Mouse (Mus musculus): Measurements from ENCODE around the gene Itga9. TPM values are rescaled to one million over a fixed set of nuclear protein-coding genes. Genes with fewer than 3 reads are reported as not detected.

The Itga9 gene
- polyA plus RNA-seq, 1 experiment from 2014 or later: 4.8 TPM

DNA sequence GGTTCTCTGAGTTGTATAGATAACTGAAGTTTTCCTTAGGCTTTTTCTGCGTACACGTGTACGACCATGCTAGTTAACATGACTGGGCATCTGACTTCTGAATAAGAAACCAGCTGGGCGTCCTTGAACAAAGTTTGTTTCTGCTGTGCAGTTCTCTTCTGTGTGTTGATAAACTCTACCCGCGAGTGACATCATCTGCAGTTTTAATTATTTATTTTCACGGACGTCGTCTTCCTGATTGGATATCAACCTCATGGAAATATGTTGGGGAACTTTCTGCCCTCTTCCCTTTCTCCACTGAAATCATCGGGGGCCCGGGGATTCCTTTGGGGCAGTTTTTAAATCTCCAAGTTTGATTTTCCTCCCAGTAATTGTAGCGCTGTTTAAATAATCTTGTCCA lies 327.8 kb downstream of the Itga9 start:
- Histone ChIP-seq H3K4me2 (ENCODE audit: low read depth, low read length) (no peak overlapping the region), H3K9me3 (ENCODE audit: low read length) (no peaks in the 10 kb centered on the region), H3K4me1 (ENCODE audit: insufficient read depth) (no peaks in the 10 kb centered on the region; the same call in 1 of the 2 replicates), H3K27me3 (ENCODE audit: insufficient read depth, low read length) (no peaks in the 10 kb centered on the region), H3K36me3 (replicated peaks; ENCODE audit: insufficient read depth, low read length) (no peaks in the 10 kb centered on the region), H3K27ac (ENCODE audit: low read depth) (no peak overlapping the region), H3K9ac (replicated peaks) (no peak overlapping the region), H3K4me3 (ENCODE audit: low read depth, low read length) (no peak overlapping the region)
- ATAC-seq: no peak
- WGBS (ENCODE audit: insufficient replicate concordance): 74% methylated on average over 12 of the region's 12 CpGs
- no peak for DNase-seq
- TF ChIP-seq EP300 (IDR thresholded peaks at IDR 0.05; ENCODE audit: low read depth) (no peak), CTCF (IDR thresholded peaks at IDR 0.05; ENCODE audit: low read depth) (no peak)

DNA sequence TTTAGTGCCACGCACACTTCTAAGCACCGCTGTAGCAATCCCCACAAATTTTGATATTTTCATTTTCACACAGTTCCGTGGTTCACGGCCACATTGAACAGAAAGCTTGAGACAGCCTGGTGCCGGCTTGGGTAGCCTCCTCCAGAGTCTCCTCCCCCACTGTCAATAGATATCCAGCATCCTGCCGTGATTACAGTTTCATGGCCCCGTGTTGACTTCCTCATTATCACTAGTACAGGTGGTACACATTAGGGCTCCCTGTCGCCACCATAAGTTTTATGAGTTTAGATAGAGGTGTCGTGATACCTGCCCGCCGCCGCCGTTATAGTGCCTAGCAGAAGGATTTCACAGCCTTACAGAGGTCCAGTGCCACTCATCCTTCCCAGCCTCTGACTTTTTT lies 328.6 kb downstream of the Itga9 start:
- H3K27ac ChIP-seq (ENCODE audit: low read depth): no peak overlapping the region
- no peaks in the 10 kb centered on the region for H3K27me3 ChIP-seq (ENCODE audit: insufficient read depth, low read length)
- no peak for ATAC-seq
- no peak for TF ChIP-seq CTCF (IDR thresholded peaks at IDR 0.05; ENCODE audit: low read depth)
- TF ChIP-seq EP300 (IDR thresholded peaks at IDR 0.05; ENCODE audit: low read depth): no peak
- no peak overlapping the region for H3K4me3 ChIP-seq (ENCODE audit: low read depth, low read length)
- H3K9me3 ChIP-seq (ENCODE audit: low read length): no peaks in the 10 kb centered on the region
- H3K4me1 ChIP-seq (ENCODE audit: insufficient read depth): peaks cover 4% of the 10 kb centered on the region; the same call in 1 of the 2 replicates
- H3K9ac ChIP-seq (replicated peaks): no peak overlapping the region
- WGBS (ENCODE audit: insufficient replicate concordance): 67% methylated on average over 13 of the region's 13 CpGs
- no peaks in the 10 kb centered on the region for H3K36me3 ChIP-seq (replicated peaks; ENCODE audit: insufficient read depth, low read length)
- DNase-seq: no peak
- no peak overlapping the region for H3K4me2 ChIP-seq (ENCODE audit: low read depth, low read length)

DNA sequence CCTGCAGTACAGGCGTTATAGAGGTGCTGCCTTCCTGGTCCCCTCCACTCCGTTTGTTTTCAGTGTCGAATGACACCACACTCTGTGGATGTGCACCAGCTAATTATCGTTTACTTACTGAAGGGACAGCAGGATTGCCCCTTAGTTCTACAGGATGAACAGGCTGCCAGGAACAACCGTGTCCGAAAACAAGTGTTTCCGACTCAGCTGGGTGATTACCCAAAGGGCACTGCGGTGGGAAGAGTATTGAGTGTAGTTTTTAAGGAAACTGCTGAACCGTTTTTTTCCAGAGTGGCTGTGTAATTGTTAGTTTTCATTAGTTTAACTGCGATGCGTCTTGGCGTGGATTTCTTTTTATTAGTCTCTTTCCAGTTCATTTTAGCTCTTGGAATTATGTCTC lies 329.6 kb downstream of the Itga9 start:
- H3K4me2 ChIP-seq (ENCODE audit: low read depth, low read length): no peak overlapping the region
- no peak overlapping the region for H3K4me3 ChIP-seq (ENCODE audit: low read depth, low read length)
- H3K9ac ChIP-seq (replicated peaks): no peak overlapping the region
- H3K36me3 ChIP-seq (replicated peaks; ENCODE audit: insufficient read depth, low read length): no peaks in the 10 kb centered on the region
- DNase-seq: no peak
- WGBS (ENCODE audit: insufficient replicate concordance): 61% methylated on average over 12 of the region's 12 CpGs
- H3K9me3 ChIP-seq (ENCODE audit: low read length): no peaks in the 10 kb centered on the region
- 0 out of 2 replicates have a peak, but pooled peaks have one; percentile 8 for TF ChIP-seq EP300 (IDR thresholded peaks at IDR 0.05; ENCODE audit: low read depth)
- TF ChIP-seq CTCF (IDR thresholded peaks at IDR 0.05; ENCODE audit: low read depth): no peak
- no peaks in the 10 kb centered on the region for H3K27me3 ChIP-seq (ENCODE audit: insufficient read depth, low read length)
- H3K27ac ChIP-seq (ENCODE audit: low read depth): 0 out of 2 replicates have a peak overlapping the region, but pooled peaks have one; percentile 2
- peaks cover 10% of the 10 kb centered on the region for H3K4me1 ChIP-seq (ENCODE audit: insufficient read depth)
- no peak for ATAC-seq

DNA sequence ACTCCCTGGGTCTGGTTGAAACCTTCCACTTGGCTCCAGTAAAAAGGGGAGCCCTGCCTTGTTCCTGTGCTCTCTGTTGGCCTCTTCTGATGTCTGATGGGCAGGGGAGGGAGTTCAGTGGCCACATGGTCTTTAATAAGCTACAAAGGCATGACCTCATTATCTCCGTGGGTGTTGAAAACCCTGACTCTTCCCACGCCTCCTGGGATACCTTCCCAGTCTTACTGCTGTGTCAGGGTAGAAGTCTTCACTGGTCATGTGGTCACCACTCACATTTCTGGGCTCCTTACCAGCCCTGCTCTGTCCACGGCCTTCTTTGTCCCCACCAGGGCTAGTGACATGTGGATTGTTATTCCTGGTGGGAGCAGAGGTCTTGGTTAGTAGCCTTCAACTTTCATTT lies 331.0 kb downstream of the Itga9 start:
- TF ChIP-seq CTCF (IDR thresholded peaks at IDR 0.05; ENCODE audit: low read depth): no peak
- TF ChIP-seq EP300 (IDR thresholded peaks at IDR 0.05; ENCODE audit: low read depth): no peak
- WGBS (ENCODE audit: insufficient replicate concordance): 52% methylated on average over 3 of the region's 3 CpGs
- no peak for ATAC-seq
- DNase-seq: no peak
- Histone ChIP-seq H3K9me3 (ENCODE audit: low read length) (no peaks in the 10 kb centered on the region), H3K4me1 (ENCODE audit: insufficient read depth) (peaks cover 13% of the 10 kb centered on the region), H3K27ac (ENCODE audit: low read depth) (no peak overlapping the region; the same call in 1 of the 2 replicates), H3K27me3 (ENCODE audit: insufficient read depth, low read length) (no peaks in the 10 kb centered on the region), H3K4me2 (ENCODE audit: low read depth, low read length) (no peak overlapping the region), H3K4me3 (ENCODE audit: low read depth, low read length) (no peak overlapping the region), H3K9ac (replicated peaks) (no peak overlapping the region), H3K36me3 (replicated peaks; ENCODE audit: insufficient read depth, low read length) (no peaks in the 10 kb centered on the region)

DNA sequence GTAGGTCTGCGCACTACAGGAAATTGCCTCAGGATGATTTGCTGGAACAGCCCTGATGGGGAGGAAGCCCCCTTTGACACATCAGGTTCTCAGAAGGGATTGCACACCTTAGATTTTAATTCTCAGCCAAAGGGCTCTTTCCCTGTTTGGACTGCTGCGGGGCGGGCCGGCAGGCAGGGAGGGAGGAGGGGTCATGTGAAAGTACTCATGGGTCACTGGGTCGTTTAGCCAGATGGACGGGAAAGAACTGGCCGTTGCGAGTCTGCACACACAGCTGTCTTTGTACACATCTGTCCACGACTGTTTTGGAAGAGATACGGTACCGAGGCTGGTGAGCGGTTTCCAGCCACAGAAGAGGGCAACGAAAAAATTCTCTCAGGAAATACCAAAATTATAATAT lies 332.9 kb downstream of the Itga9 start:
- DNase-seq (peak; percentile 41), ATAC-seq (peak; percentile 68; the same call in 1 of the 2 replicates)
- H3K9ac ChIP-seq (replicated peaks): 0 out of 2 replicates have a peak overlapping the region, but pooled peaks have one; percentile 21
- peak overlapping the region; percentile 68 for H3K27ac ChIP-seq (ENCODE audit: low read depth)
- no peak overlapping the region for H3K4me3 ChIP-seq (ENCODE audit: low read depth, low read length)
- H3K27me3 ChIP-seq (ENCODE audit: insufficient read depth, low read length): no peaks in the 10 kb centered on the region
- peak overlapping the region; percentile 52 for H3K4me2 ChIP-seq (ENCODE audit: low read depth, low read length)
- H3K9me3 ChIP-seq (ENCODE audit: low read length): no peaks in the 10 kb centered on the region
- WGBS (ENCODE audit: insufficient replicate concordance): 57% methylated on average over 13 of the region's 13 CpGs
- TF ChIP-seq EP300 (IDR thresholded peaks at IDR 0.05; ENCODE audit: low read depth): no peak
- TF ChIP-seq CTCF (IDR thresholded peaks at IDR 0.05; ENCODE audit: low read depth): no peak
- H3K4me1 ChIP-seq (ENCODE audit: insufficient read depth): peaks cover 18% of the 10 kb centered on the region
- no peaks in the 10 kb centered on the region for H3K36me3 ChIP-seq (replicated peaks; ENCODE audit: insufficient read depth, low read length)

DNA sequence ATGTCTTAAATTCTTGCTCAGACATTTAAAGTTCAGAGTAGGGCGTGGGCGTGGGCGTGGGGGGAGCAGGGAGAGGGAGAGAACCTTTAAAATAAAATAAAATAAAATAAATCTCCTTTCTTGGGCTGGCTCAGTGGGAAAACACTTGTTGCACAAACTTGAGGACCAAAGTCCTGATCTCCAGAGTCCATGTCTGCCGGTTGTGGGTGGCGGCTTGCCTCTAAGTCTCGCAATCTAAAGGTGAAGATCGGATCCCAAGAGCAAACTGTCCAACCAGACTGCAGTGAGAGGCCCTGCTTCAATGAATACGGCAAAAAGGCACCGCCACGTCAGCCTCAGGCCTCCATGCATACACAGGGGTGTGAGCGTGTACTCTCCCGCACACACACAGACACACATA lies 333.3 kb downstream of the Itga9 start:
- TF ChIP-seq CTCF (IDR thresholded peaks at IDR 0.05; ENCODE audit: low read depth): no peak
- TF ChIP-seq EP300 (IDR thresholded peaks at IDR 0.05; ENCODE audit: low read depth): no peak
- Histone ChIP-seq H3K27me3 (ENCODE audit: insufficient read depth, low read length) (no peaks in the 10 kb centered on the region), H3K4me2 (ENCODE audit: low read depth, low read length) (peak overlapping the region; percentile 52), H3K4me3 (ENCODE audit: low read depth, low read length) (no peak overlapping the region), H3K9me3 (ENCODE audit: low read length) (no peaks in the 10 kb centered on the region), H3K36me3 (replicated peaks; ENCODE audit: insufficient read depth, low read length) (no peaks in the 10 kb centered on the region), H3K27ac (ENCODE audit: low read depth) (peak overlapping the region; percentile 68), H3K4me1 (ENCODE audit: insufficient read depth) (peaks cover 18% of the 10 kb centered on the region), H3K9ac (replicated peaks) (no peak overlapping the region)
- no peak for DNase-seq
- 63% methylated on average over 12 of the region's 12 CpGs for WGBS (ENCODE audit: insufficient replicate concordance)
- peak; percentile 41; the same call in 1 of the 2 replicates for ATAC-seq

Data from liver, postnatal 0 days (tissue).